Mouse (Mus musculus): ENCODE measurements around the gene Ccdc183. TPM values are rescaled to one million over a fixed set of nuclear protein-coding genes. Genes with fewer than 3 reads are reported as not detected.

The Ccdc183 gene
- total RNA-seq (2021), result not detected in 2 replicates
- long read RNA-seq, experiment 1, result 0 reads
- long read RNA-seq, experiment 2, partial matches to known transcripts, result 1 of 1 reads
- long read RNA-seq, experiment 2, other reads (novel, unspliced or antisense), result 0 of 1 reads

DNA sequence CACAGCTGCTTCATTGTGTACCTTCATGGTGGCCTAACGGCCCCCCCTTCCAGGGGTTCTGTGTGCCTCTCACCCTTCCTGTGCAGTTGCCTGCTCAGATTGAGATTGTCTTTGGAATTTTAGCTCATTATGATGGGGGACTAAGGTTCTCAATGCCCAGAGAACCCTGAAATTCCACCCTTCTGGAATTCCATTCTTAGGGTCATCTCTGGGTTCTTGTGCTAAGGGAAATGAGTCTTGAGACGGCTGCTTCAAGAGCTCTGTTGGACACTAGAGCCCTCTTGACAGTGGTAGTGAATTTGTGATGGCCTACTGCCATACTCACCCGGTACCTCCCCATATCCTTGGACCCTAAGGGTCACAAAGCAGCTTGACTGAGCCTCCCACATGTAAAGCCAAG, at the start of gene Ccdc183:
TSS of gene Ccdc183 (minus strand) at position 101 of the 400 bp plus-strand sequence.
- DNase-seq, result no peak

GRCm38 (mm10) chr2:25666516-25666915, 49.0 kb upstream of the Ccdc183 start:
- DNase-seq, result no peak

GRCm38 (mm10) chr2:25664125-25664524, 46.6 kb upstream of the Ccdc183 start:
- DNase-seq, result no peak

DNA sequence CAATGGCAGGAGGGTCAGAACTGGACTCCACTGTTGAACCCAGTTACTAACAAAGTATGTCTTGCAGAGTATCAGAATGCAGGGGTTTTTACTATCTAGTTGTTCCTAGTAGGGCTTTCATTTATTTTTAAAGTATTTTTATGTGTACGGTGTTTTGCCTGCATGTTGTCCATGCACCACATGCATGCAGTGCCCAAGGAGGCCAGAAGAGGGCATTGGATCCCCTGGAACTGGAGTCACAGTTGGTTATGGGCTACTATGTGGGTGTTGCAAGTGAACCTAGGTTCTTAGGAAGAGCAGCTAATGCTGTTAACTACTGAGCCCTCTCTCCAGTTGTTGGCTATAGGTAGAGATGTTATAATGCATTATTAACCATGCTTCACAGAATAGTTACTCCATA, 46.0 kb upstream of the Ccdc183 start:
- peak; percentile 89 for DNase-seq

- peak; percentile 31 for DNase-seq
Measured at GRCm38 (mm10) chr2:25661245-25661970, 43.9 kb upstream of the Ccdc183 start.

GRCm38 (mm10) chr2:25660279-25660678, 42.8 kb upstream of the Ccdc183 start:
- DNase-seq, result peak; percentile 23

DNA sequence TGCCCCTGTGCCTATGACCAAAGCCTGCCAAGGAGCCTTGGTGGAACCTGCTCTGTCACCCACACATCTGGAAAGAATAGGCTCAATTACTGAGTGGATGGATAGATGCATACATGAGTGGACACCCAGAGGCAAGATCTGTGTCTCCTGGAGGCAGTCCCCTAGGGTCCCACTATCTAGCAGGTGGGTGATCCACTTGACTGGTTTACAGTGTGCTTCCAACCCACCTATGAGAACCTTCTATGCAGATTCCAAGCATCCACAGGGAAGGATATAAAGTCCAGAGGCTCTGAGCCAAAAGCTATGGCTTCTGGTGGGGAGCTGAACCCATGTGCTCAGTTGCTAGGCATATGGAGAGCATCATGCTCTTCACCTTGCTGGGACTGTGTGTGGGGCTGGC, 40.2 kb upstream of the Ccdc183 start, which contains the start of gene Lcn5:
TSS of gene Lcn5 (plus strand) at position 301 of the 400 bp plus-strand sequence.
- DNase-seq, result no peak

DNA sequence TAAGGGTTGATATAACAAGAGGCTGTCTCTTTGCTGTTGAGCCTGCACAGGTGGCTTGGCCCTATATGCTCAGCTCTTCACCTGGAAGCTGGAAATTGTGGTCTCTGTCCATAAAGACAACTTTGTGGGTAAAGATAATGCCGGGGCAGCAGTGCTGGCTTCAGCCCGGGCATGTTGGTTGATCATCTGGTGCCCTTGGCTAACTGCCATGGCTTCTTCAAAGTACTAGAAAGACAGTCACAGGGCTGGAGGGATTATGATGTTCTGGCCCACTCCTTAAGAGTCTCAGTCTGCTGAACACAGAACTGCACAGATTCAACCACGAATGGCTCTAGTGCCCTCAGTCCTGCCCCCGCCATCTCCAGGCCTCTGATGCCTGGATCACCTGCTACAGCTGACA, 39.8 kb upstream of the Ccdc183 start:
- peak; percentile 56 for DNase-seq

- DNase-seq, result no peak
Measured at GRCm38 (mm10) chr2:25656691-25657090, 39.2 kb upstream of the Ccdc183 start.

DNA sequence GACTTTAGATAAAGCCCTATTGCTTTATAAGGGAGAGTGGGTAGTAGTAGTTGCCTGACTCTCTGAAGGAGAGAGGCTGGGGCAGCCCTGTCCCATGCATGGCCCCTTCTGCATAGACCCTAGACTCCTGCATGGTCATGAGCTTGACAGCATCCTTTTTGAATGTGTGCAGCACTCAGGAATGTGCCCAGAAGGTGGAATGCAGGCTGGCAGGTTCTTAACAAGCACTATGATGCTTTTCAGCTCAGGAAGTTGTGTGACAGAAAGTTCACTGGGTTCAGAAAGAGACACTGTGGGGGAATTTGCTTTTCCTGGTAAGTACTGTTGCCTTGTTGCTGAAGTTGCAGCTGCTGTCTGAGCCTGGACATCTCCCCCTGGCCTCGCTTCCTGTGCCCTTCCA, 37.0 kb upstream of the Ccdc183 start:
- DNase-seq, result no peak

GRCm38 (mm10) chr2:25652902-25653301, 35.4 kb upstream of the Ccdc183 start, which contains the start of gene Lcn8:
Gene Lcn8, plus strand, starts transcription at chr2:25653120.
- no peak for DNase-seq

DNA sequence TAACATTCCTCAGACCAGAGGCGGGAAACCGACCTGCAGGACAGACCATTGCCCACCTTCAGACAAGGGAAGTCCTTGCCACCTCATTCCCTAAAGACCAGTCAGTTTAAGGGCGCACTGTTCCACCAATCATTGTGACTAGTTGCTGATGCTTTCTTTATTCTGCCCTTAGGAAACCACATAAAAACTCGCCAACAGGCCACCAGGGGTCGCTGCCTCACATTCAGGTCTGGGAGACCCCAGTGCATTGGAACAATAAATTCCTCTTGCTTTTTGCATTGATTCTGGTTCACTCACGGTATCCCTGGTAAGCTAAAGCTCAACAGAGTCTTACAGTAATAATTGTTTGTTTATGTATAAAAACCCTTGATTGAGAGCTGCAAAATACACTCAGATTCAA, 22.4 kb upstream of the Ccdc183 start:
- peak; percentile 77 for DNase-seq

DNA sequence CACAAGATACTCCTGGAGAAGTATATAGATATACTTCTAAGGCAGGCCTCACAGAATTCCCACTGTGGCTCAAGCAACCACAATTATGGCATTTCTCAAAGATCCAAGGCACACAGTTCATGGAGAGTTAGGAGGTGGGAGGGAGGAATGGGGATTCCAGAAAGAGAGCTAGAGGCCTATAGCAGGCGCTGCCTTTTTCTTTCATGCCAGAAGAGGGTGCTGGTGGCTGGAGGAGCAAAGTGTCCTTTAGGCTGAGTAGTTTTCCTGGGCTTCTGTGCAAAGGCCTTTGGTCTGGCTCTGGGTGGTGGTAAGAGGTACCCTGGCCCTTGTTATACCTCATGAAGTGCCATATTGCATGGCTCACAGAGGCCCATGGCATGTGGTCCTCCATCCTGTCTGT, 16.6 kb upstream of the Ccdc183 start:
- DNase-seq, result peak; percentile 64

GRCm38 (mm10) chr2:25633616-25634015, 16.1 kb upstream of the Ccdc183 start:
- DNase-seq, result peak; percentile 80

- DNase-seq, result peak; percentile 45
Measured at GRCm38 (mm10) chr2:25628738-25629137, 11.3 kb upstream of the Ccdc183 start.

DNA sequence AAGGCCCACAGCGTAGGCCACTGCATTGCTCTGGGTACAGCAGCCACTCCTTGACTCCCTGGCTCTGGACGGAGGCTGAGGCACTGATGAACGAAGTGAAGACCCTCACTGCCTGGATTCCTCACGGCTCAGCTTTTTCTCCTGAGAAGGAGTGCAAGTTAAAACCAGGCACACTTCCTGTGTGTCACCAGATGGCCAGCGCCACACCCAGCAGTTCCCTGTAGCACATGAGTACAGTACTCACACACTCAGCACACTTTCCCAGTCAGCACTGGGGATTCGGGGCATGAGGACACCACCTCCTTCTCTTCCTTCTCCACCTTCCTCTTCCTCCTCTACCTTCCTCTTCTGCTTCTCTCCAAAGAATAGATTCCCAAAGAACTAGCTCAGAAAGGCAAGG, 10.3 kb upstream of the Ccdc183 start, which contains the start of gene Fcna:
TSS of gene Fcna (minus strand) at position 220 of the 400 bp plus-strand sequence.
- no peak for DNase-seq

GRCm38 (mm10) chr2:25625986-25626385, 8.5 kb upstream of the Ccdc183 start:
- no peak for DNase-seq

GRCm38 (mm10) chr2:25621229-25622200, 4.0 kb upstream of the Ccdc183 start, which contains the start of gene Tmem141:
Gene Tmem141, minus strand, starts transcription at chr2:25622005.
- peak; percentile 97 for DNase-seq

DNA sequence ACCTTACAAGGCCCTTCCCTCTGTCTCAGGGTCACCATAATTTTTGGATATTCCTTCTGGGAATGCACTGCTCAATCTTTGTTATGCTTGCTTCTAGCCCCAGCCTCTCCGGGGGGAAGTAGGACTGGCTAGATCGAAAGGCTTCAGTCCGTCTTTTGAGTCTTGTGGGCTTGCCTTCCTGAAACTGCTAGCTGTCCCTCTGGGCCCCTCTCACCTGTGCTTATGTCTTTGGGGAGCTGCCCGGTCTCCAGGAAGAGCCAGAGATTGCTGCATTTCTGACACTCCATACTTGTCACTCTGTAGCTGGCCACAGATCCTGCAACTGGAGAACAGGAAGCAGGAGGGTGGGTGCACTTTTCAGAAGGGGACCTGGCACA, 3.4 kb upstream of the Ccdc183 start:
- no peak for DNase-seq

DNA sequence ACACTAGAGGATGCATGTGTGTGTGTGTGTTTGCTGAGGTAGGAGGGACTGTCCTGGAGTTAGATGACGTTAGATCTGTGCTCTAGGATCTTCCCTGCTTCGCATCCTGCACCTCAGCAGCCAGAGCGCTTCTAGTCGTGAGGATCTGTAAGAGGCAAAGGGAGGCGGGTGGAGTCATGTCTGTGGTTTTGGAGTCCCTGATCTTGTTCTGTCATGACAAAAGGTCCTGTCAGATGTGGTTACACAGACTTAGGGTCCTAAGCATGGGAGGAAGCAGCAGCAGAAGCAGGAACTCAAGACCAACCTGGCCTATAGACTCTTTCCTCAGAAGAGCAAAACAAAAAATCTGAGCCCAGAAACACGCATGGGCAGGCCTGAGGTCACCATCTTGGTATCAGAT, 2.9 kb upstream of the Ccdc183 start:
- no peak for DNase-seq

DNA sequence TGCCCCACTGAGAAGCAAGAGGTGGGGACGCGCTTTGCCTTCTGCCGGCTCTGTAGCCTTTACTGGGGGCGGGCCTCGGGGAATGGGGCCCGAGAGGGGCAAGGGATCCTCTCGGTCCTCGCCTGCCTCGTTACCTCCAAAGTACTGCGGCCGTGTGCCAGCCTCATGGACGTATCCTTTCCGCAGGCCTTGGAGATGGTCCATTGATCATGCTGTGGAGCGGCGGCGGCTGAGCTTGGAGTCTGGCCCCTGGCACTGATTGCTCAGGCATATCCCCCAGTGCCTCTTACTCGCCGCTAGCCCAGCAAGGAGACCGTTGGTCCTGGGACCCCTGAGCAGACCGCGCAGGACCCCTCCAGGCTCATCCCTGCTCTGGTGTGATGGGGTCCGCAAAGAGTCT, 1.1 kb downstream of the Ccdc183 start:
- DNase-seq, result no peak

DNA sequence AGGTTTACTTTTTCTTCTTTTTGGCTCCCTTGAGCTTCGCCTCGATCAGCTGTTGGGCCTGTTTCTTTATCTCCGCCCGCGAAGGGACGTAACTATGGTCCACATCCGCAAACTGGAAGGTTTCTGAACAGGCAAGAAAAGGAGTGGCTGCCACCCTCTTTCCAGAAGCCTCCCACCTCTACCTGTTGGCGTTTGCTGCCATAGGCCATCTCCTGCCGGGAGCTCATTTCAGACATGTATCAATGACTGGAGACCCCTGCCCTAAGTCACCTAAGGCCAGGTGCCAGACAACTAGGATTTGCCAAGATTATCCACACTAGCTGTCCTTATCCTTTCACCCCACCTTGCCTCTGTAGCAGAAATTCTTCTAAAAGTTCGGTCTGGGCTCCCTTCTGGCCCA, 8.8 kb downstream of the Ccdc183 start:
- DNase-seq, result no peak
